ENCODE assay signal across 8 mouse cellular contexts in genomic region chr2:32566536-32567063, GRCm38 (mm10). TPM values are rescaled to one million over a fixed set of nuclear protein-coding genes. Genes with fewer than 3 reads are reported as not detected.
DNase-seq lines count a peak whose midpoint lies in the region; ATAC-seq and TF ChIP-seq lines count a peak whose summit lies in the region.

No protein-coding gene starts in this region.

- no peak for TF ChIP-seq EP300 in liver, postnatal 0 days (IDR thresholded peaks at IDR 0.05; ENCODE audit: low read depth)

- no peak overlapping the region for H3K4me2 ChIP-seq in forebrain, embryonic 14.5 days (ENCODE audit: low read length)
- H3K4me2 ChIP-seq in forebrain, embryonic 12.5 days, result no peak overlapping the region
- H3K4me2 ChIP-seq in intestine, embryonic 15.5 days (replicated peaks), result no peak overlapping the region
- H3K4me2 ChIP-seq in liver, postnatal 0 days (ENCODE audit: low read depth, low read length), result no peak overlapping the region

- H3K79me3 ChIP-seq in C2C12 (ENCODE audit: low read depth), result peaks cover 8% of the 10 kb centered on the region

- TF ChIP-seq POLR2A in brain, embryonic 14.5 days (IDR thresholded peaks at IDR 0.05; ENCODE audit: borderline replicate concordance, extremely low read depth, insufficient read depth, insufficient read length, poor library complexity, severe bottlenecking), result no peak

- no peak overlapping the region for H3K4me3 ChIP-seq in forebrain, embryonic 14.5 days (ENCODE audit: low read depth, low read length)
- no peak overlapping the region for H3K4me3 ChIP-seq in forebrain, embryonic 12.5 days (replicated peaks)
- no peak overlapping the region for H3K4me3 ChIP-seq in C2C12 (ENCODE audit: insufficient read depth, poor library complexity, severe bottlenecking)
- no peak overlapping the region for H3K4me3 ChIP-seq in intestine, embryonic 15.5 days (replicated peaks)
- no peak overlapping the region for H3K4me3 ChIP-seq in liver, postnatal 0 days (ENCODE audit: low read depth, low read length)

- H3K9ac ChIP-seq in forebrain, embryonic 14.5 days (ENCODE audit: low read length), result no peak overlapping the region
- H3K9ac ChIP-seq in forebrain, embryonic 12.5 days, result no peak overlapping the region
- H3K9ac ChIP-seq in intestine, embryonic 15.5 days, result no peak overlapping the region
- no peak overlapping the region for H3K9ac ChIP-seq in liver, postnatal 0 days (replicated peaks)

- peaks cover 9% of the 10 kb centered on the region for H3K79me2 ChIP-seq in C2C12 (ENCODE audit: control insufficient read depth, insufficient read depth)

- peaks cover 47% of the 10 kb centered on the region for H3K36me3 ChIP-seq in forebrain, embryonic 14.5 days (ENCODE audit: control insufficient read depth, insufficient read depth, low read length)
- H3K36me3 ChIP-seq in forebrain, embryonic 12.5 days (replicated peaks), result peaks cover 59% of the 10 kb centered on the region
- H3K36me3 ChIP-seq in C2C12 (ENCODE audit: control insufficient read depth, insufficient read depth), result no peaks in the 10 kb centered on the region
- peaks cover 36% of the 10 kb centered on the region for H3K36me3 ChIP-seq in intestine, embryonic 15.5 days
- H3K36me3 ChIP-seq in liver, postnatal 0 days (replicated peaks; ENCODE audit: insufficient read depth, low read length), result peaks cover 25% of the 10 kb centered on the region; the same call in 1 of the 2 replicates

- ATAC-seq in forebrain, embryonic 14.5 days, result no peak
- ATAC-seq in forebrain, embryonic 12.5 days (ENCODE audit: low FRiP score), result no peak
- ATAC-seq in erythroid progenitor cell, adult 5-6 weeks (replicated peaks; ENCODE audit: low FRiP score, poor library complexity, severe bottlenecking), result peak; percentile 44; the same call in 1 of the 2 replicates
- 0 out of 2 replicates have a peak, but pooled peaks have one; percentile 7 for ATAC-seq in intestine, embryonic 15.5 days
- no peak for ATAC-seq in liver, postnatal 0 days

- DNase-seq in forebrain, embryonic 14.5 days (ENCODE audit: low spot score), result peak; percentile 84
- DNase-seq in brain, embryonic 14.5 days (ENCODE audit: low read depth), result peak; percentile 83
- DNase-seq in liver, postnatal 0 days, result peak; percentile 70
- DNase-seq in right cerebral cortex, postnatal 4 days, result peak; percentile 53

- no peak overlapping the region for H3K27ac ChIP-seq in forebrain, embryonic 14.5 days (ENCODE audit: low read depth, low read length)
- H3K27ac ChIP-seq in forebrain, embryonic 12.5 days, result no peak overlapping the region
- H3K27ac ChIP-seq in intestine, embryonic 15.5 days, result no peak overlapping the region
- no peak overlapping the region for H3K27ac ChIP-seq in liver, postnatal 0 days (ENCODE audit: low read depth)

- TF ChIP-seq CTCF in C2C12 (IDR thresholded peaks at IDR 0.05; ENCODE audit: control insufficient read depth, insufficient read depth, insufficient read length), result peak; percentile 30
- TF ChIP-seq CTCF in brain, embryonic 14.5 days (IDR thresholded peaks at IDR 0.05; ENCODE audit: borderline replicate concordance, extremely low read depth, insufficient read depth, insufficient read length), result peak; percentile 90
- TF ChIP-seq CTCF in liver, postnatal 0 days (IDR thresholded peaks at IDR 0.05; ENCODE audit: low read depth), result peak; percentile 91

- H3K27me3 ChIP-seq in forebrain, embryonic 14.5 days (replicated peaks; ENCODE audit: control insufficient read depth, insufficient read depth, low read length), result no peaks in the 10 kb centered on the region
- no peaks in the 10 kb centered on the region for H3K27me3 ChIP-seq in forebrain, embryonic 12.5 days
- H3K27me3 ChIP-seq in C2C12 (ENCODE audit: control insufficient read depth, insufficient read depth, insufficient read length), result no peaks in the 10 kb centered on the region
- no peaks in the 10 kb centered on the region for H3K27me3 ChIP-seq in intestine, embryonic 15.5 days (replicated peaks)
- no peaks in the 10 kb centered on the region for H3K27me3 ChIP-seq in liver, postnatal 0 days (ENCODE audit: insufficient read depth, low read length)

- H3ac ChIP-seq in C2C12 (ENCODE audit: control insufficient read depth, insufficient read length, low read depth), result no peak overlapping the region

- H3K4me1 ChIP-seq in forebrain, embryonic 14.5 days (ENCODE audit: control insufficient read depth, insufficient read depth, low read length), result peaks cover 4% of the 10 kb centered on the region; the same call in 1 of the 2 replicates
- peaks cover 6% of the 10 kb centered on the region for H3K4me1 ChIP-seq in forebrain, embryonic 12.5 days
- peaks cover 4% of the 10 kb centered on the region; the same call in 1 of the 2 replicates for H3K4me1 ChIP-seq in intestine, embryonic 15.5 days (replicated peaks)
- peaks cover 4% of the 10 kb centered on the region; the same call in 1 of the 2 replicates for H3K4me1 ChIP-seq in liver, postnatal 0 days (ENCODE audit: insufficient read depth)

- no peaks in the 10 kb centered on the region for H3K9me3 ChIP-seq in forebrain, embryonic 14.5 days (replicated peaks; ENCODE audit: control insufficient read depth, low read length)
- no peaks in the 10 kb centered on the region for H3K9me3 ChIP-seq in forebrain, embryonic 12.5 days
- H3K9me3 ChIP-seq in intestine, embryonic 15.5 days, result no peaks in the 10 kb centered on the region
- no peaks in the 10 kb centered on the region for H3K9me3 ChIP-seq in liver, postnatal 0 days (ENCODE audit: low read length)

- WGBS in forebrain, embryonic 14.5 days, result 42% methylated on average over 4 of the region's 4 CpGs
- 47% methylated on average over 4 of the region's 4 CpGs for WGBS in forebrain, embryonic 12.5 days
- WGBS in intestine, embryonic 15.5 days, result 32% methylated on average over 4 of the region's 4 CpGs
- 31% methylated on average over 4 of the region's 4 CpGs for WGBS in liver, postnatal 0 days (ENCODE audit: insufficient replicate concordance)

TF ChIP-seq in C2C12, 6 proteins besides CTCF, POLR2A, EP300 and RAD21 (continues in another document):
- TF ChIP-seq USF1 (IDR thresholded peaks at IDR 0.05; ENCODE audit: low read depth), result no peak

RNA-seq across cellular contexts. Expression of gene Dpm2, which starts 4.1 kb away (rescaled TPM):
- polyA plus RNA-seq in forebrain, embryonic 14.5 days (2014; fragmentation: Nextera tagmentation; extraction: Ambion mirVana), result 143 and 152 TPM in 2 replicates
- 106 and 110 TPM in 2 replicates for polyA plus RNA-seq in forebrain, embryonic 12.5 days (2016; fragmentation: Nextera tagmentation; extraction: Ambion mirVana)
- 73.7 TPM for polyA plus RNA-seq in C2C12 (2012; fragmentation: generic; extraction: Trizol)
- 155 and 212 TPM in 2 replicates for polyA plus RNA-seq in brain, embryonic 14.5 days (2012; rRNA removed)
- total RNA-seq in erythroid progenitor cell, adult 5-6 weeks (2015; ENCODE audit: low replicate concordance), result 33.9 and 45.3 TPM in 2 replicates
- 11.8 and 21.1 TPM in 2 replicates for total RNA-seq in erythroid progenitor cell, adult 5-6 weeks (2017; ENCODE audit: low replicate concordance)
- 115 and 121 TPM in 2 replicates for polyA plus RNA-seq in intestine, embryonic 15.5 days (2015; fragmentation: Nextera tagmentation; extraction: Ambion mirVana)
- 37.0 and 41.7 TPM in 2 replicates for polyA plus RNA-seq in liver, postnatal 0 days (2015; fragmentation: Nextera tagmentation; extraction: Ambion mirVana)

RNA-seq across cellular contexts. Expression of gene Pip5kl1, which starts 8.0 kb away (rescaled TPM):
- 4.7 TPM in 2 replicates for polyA plus RNA-seq in forebrain, embryonic 14.5 days (2014; fragmentation: Nextera tagmentation; extraction: Ambion mirVana)
- 2.6 and 3.1 TPM in 2 replicates for polyA plus RNA-seq in forebrain, embryonic 12.5 days (2016; fragmentation: Nextera tagmentation; extraction: Ambion mirVana)
- polyA plus RNA-seq in C2C12 (2012; fragmentation: generic; extraction: Trizol), result 0.05 TPM
- polyA plus RNA-seq in brain, embryonic 14.5 days (2012; rRNA removed), result 13.2 and 16.0 TPM in 2 replicates
- total RNA-seq in erythroid progenitor cell, adult 5-6 weeks (2015; ENCODE audit: low replicate concordance), result not detected in 2 replicates
- not detected in 2 replicates for total RNA-seq in erythroid progenitor cell, adult 5-6 weeks (2017; ENCODE audit: low replicate concordance)
- polyA plus RNA-seq in intestine, embryonic 15.5 days (2015; fragmentation: Nextera tagmentation; extraction: Ambion mirVana), result 0.56 and 0.69 TPM in 2 replicates
- polyA plus RNA-seq in liver, postnatal 0 days (2015; fragmentation: Nextera tagmentation; extraction: Ambion mirVana), result not detected in 2 replicates

RNA-seq across cellular contexts. Expression of gene 9430097D07Rik, which starts 8.9 kb away (rescaled TPM):
- 0.30 and 0.61 TPM in 2 replicates for polyA plus RNA-seq in forebrain, embryonic 14.5 days (2014; fragmentation: Nextera tagmentation; extraction: Ambion mirVana)
- polyA plus RNA-seq in forebrain, embryonic 12.5 days (2016; fragmentation: Nextera tagmentation; extraction: Ambion mirVana), result 0.19 TPM in 1 of 2 replicates, not detected in the other
- polyA plus RNA-seq in C2C12 (2012; fragmentation: generic; extraction: Trizol), result 0.04 TPM
- polyA plus RNA-seq in brain, embryonic 14.5 days (2012; rRNA removed), result 0.26 and 0.33 TPM in 2 replicates
- not detected in 2 replicates for total RNA-seq in erythroid progenitor cell, adult 5-6 weeks (2015; ENCODE audit: low replicate concordance)
- 0.90 TPM in 1 of 2 replicates, not detected in the other for total RNA-seq in erythroid progenitor cell, adult 5-6 weeks (2017; ENCODE audit: low replicate concordance)
- polyA plus RNA-seq in intestine, embryonic 15.5 days (2015; fragmentation: Nextera tagmentation; extraction: Ambion mirVana), result not detected in 2 replicates
- not detected in 2 replicates for polyA plus RNA-seq in liver, postnatal 0 days (2015; fragmentation: Nextera tagmentation; extraction: Ambion mirVana)

RNA-seq across cellular contexts. Expression of gene St6galnac4, which starts 20.3 kb away (rescaled TPM):
- 18.7 and 21.4 TPM in 2 replicates for polyA plus RNA-seq in forebrain, embryonic 14.5 days (2014; fragmentation: Nextera tagmentation; extraction: Ambion mirVana)
- polyA plus RNA-seq in forebrain, embryonic 12.5 days (2016; fragmentation: Nextera tagmentation; extraction: Ambion mirVana), result 15.1 and 17.0 TPM in 2 replicates
- 82.3 TPM for polyA plus RNA-seq in C2C12 (2012; fragmentation: generic; extraction: Trizol)
- 21.7 and 23.9 TPM in 2 replicates for polyA plus RNA-seq in brain, embryonic 14.5 days (2012; rRNA removed)
- 2.9 and 3.8 TPM in 2 replicates for total RNA-seq in erythroid progenitor cell, adult 5-6 weeks (2015; ENCODE audit: low replicate concordance)
- 2.3 and 2.4 TPM in 2 replicates for total RNA-seq in erythroid progenitor cell, adult 5-6 weeks (2017; ENCODE audit: low replicate concordance)
- 16.4 and 18.8 TPM in 2 replicates for polyA plus RNA-seq in intestine, embryonic 15.5 days (2015; fragmentation: Nextera tagmentation; extraction: Ambion mirVana)
- polyA plus RNA-seq in liver, postnatal 0 days (2015; fragmentation: Nextera tagmentation; extraction: Ambion mirVana), result 4.3 and 5.8 TPM in 2 replicates

RNA-seq across cellular contexts. Expression of gene Fam102a, which starts 31.5 kb away (rescaled TPM):
- 4.4 and 5.2 TPM in 2 replicates for polyA plus RNA-seq in forebrain, embryonic 14.5 days (2014; fragmentation: Nextera tagmentation; extraction: Ambion mirVana)
- 8.7 and 9.6 TPM in 2 replicates for polyA plus RNA-seq in forebrain, embryonic 12.5 days (2016; fragmentation: Nextera tagmentation; extraction: Ambion mirVana)
- polyA plus RNA-seq in C2C12 (2012; fragmentation: generic; extraction: Trizol), result 2.4 TPM
- 7.7 and 12.9 TPM in 2 replicates for polyA plus RNA-seq in brain, embryonic 14.5 days (2012; rRNA removed)
- 3.6 and 12.6 TPM in 2 replicates for total RNA-seq in erythroid progenitor cell, adult 5-6 weeks (2015; ENCODE audit: low replicate concordance)
- total RNA-seq in erythroid progenitor cell, adult 5-6 weeks (2017; ENCODE audit: low replicate concordance), result 0.77 and 3.0 TPM in 2 replicates
- 9.7 and 9.8 TPM in 2 replicates for polyA plus RNA-seq in intestine, embryonic 15.5 days (2015; fragmentation: Nextera tagmentation; extraction: Ambion mirVana)
- polyA plus RNA-seq in liver, postnatal 0 days (2015; fragmentation: Nextera tagmentation; extraction: Ambion mirVana), result 4.8 and 6.1 TPM in 2 replicates

Comparison
In these comparisons a context has a peak if more than half of its experiments do, and no peak if none do; other contexts are left out.
1. ATAC-seq: peak in erythroid progenitor cell, adult 5-6 weeks (single experiment) and intestine, embryonic 15.5 days (single experiment); none in forebrain, embryonic 14.5 days (single experiment), forebrain, embryonic 12.5 days (single experiment) and liver, postnatal 0 days (single experiment).
2. CTCF ChIP-seq: peak in every context shown above with its lines; median percentile 91 in liver, postnatal 0 days; 90 in brain, embryonic 14.5 days; 30 in C2C12.
3. Peak in every context shown above with its lines, with median percentiles within 50 percentile points of each other: DNase-seq.